Comparison of ENCODE assay signal across 8 mouse cellular contexts in the genomic region with DNA sequence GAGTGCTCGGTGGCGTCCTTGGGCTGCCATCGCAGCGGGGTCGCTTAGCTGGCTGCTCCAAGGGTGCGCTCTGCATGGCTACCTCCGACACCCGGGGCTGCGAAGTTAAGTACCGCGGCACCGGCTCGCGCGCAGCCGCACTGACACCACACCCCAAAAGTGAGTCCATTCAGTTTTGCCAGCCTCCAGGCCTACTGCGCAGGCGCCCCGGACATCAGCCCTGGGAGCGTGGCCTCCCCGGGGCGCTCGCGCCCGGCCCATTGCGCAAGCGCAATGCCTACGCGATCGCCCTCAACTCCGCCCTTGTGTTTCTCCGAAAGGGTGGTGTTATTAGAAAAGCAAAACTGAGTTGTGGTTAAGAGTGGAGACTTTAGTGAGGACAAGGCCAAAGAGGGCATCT. TPM values are rescaled to one million over a fixed set of nuclear protein-coding genes. Genes with fewer than 3 reads are reported as not detected.
A peak's percentile ranks its signal among the peaks of the same experiment; 100 is the strongest.
DNase-seq lines count a peak whose midpoint lies in the region; ATAC-seq and TF ChIP-seq lines count a peak whose summit lies in the region.

A gene (minus strand): TSS at position 252 of the 400 bp plus-strand sequence.

- no peak for TF ChIP-seq CTCF in G1E (IDR thresholded peaks at IDR 0.05; ENCODE audit: low read depth, low read length)
- TF ChIP-seq CTCF in forebrain, postnatal 0 days (IDR thresholded peaks at IDR 0.05; ENCODE audit: low read depth): no peak

- H3K4me2 ChIP-seq in forebrain, postnatal 0 days (ENCODE audit: low read depth): peak within 1 kb of the TSS; percentile 95
- H3K4me2 ChIP-seq in lung, embryonic 15.5 days: peak within 1 kb of the TSS; percentile 82

- ATAC-seq in G1E (ENCODE audit: extremely low read depth, insufficient number of reproducible peaks, low FRiP score, poor library complexity, severe bottlenecking): peak; percentile 71
- peak; percentile 92 for ATAC-seq in forebrain, postnatal 0 days
- peak; percentile 87 for ATAC-seq in lung, embryonic 15.5 days (ENCODE audit: borderline replicate concordance, extremely low read depth, low FRiP score, low TSS enrichment)

- peak within 1 kb of the TSS; percentile 54 for H3K9ac ChIP-seq in forebrain, postnatal 0 days
- peak within 1 kb of the TSS; percentile 71 for H3K9ac ChIP-seq in lung, embryonic 15.5 days

- H3K27me3 ChIP-seq in G1E (ENCODE audit: insufficient read depth, low read length): no peaks in the 10 kb centered on the region
- no peaks in the 10 kb centered on the region for H3K27me3 ChIP-seq in forebrain, postnatal 0 days (ENCODE audit: insufficient read depth, low read length)
- H3K27me3 ChIP-seq in lung, embryonic 15.5 days: no peaks in the 10 kb centered on the region

- peak within 1 kb of the TSS; percentile 31; the same call in 1 of the 2 replicates for H3K27ac ChIP-seq in forebrain, postnatal 0 days (ENCODE audit: low read depth, low read length)
- peak within 1 kb of the TSS; percentile 84 for H3K27ac ChIP-seq in lung, embryonic 15.5 days

- under 1% methylated on average over 32 of the region's 32 CpGs for WGBS in forebrain, postnatal 0 days
- under 1% methylated on average over 32 of the region's 32 CpGs for WGBS in lung, embryonic 15.5 days

- peaks cover 7% of the 10 kb centered on the region for H3K9me3 ChIP-seq in G1E (replicated peaks)
- H3K9me3 ChIP-seq in forebrain, postnatal 0 days (ENCODE audit: low read length): no peaks in the 10 kb centered on the region
- H3K9me3 ChIP-seq in lung, embryonic 15.5 days: no peaks in the 10 kb centered on the region

- peaks cover 69% of the 10 kb centered on the region for H3K4me1 ChIP-seq in G1E (ENCODE audit: insufficient read depth, low read depth, low read length)
- peaks cover 4% of the 10 kb centered on the region; the same call in 1 of the 2 replicates for H3K4me1 ChIP-seq in forebrain, postnatal 0 days (ENCODE audit: insufficient read depth)
- H3K4me1 ChIP-seq in lung, embryonic 15.5 days: peaks cover 23% of the 10 kb centered on the region

- DNase-seq in G1E (ENCODE audit: low spot score): peak; percentile 94
- peak; percentile 93 to 97 for DNase-seq in cerebellum, adult 18-20 months
- peak; percentile 88 for DNase-seq in forebrain, postnatal 0 days
- DNase-seq in heart, postnatal 4 days: peak; percentile 95
- peak; percentile 84 to 85 for DNase-seq in layer of hippocampus, adult 8-10 months (ENCODE audit: low spot score in 2 of 2)
- peak; percentile 94 for DNase-seq in ovary, adult 18-20 months (ENCODE audit: low spot score)
- DNase-seq in thymus, postnatal 0 days (ENCODE audit: low spot score): peak; percentile 47

- peak within 1 kb of the TSS; percentile 88 for H3K4me3 ChIP-seq in G1E (ENCODE audit: low read depth, low read length)
- peak within 1 kb of the TSS; percentile 59 for H3K4me3 ChIP-seq in forebrain, postnatal 0 days (ENCODE audit: low read depth, low read length)
- H3K4me3 ChIP-seq in lung, embryonic 15.5 days: peak within 1 kb of the TSS; percentile 61

- H3K36me3 ChIP-seq in G1E (replicated peaks): no peaks in the 10 kb centered on the region
- no peaks in the 10 kb centered on the region for H3K36me3 ChIP-seq in forebrain, postnatal 0 days (ENCODE audit: insufficient read depth)
- H3K36me3 ChIP-seq in lung, embryonic 15.5 days: no peaks in the 10 kb centered on the region

RNA-seq across cellular contexts. Expression of the gene that starts here (rescaled TPM):
- 153 and 177 TPM in 2 replicates for total RNA-seq in G1E (2014; fragmentation: Nextera tagmentation)
- 99.6 and 109 TPM in 2 replicates for total RNA-seq in G1E (2017)
- polyA plus RNA-seq in G1E (2012): 19.9 and 23.6 TPM in 2 replicates
- total RNA-seq in forebrain, postnatal 0 days (2014; rRNA removed): 11.3 and 18.5 TPM in 2 replicates
- 6.6 and 8.0 TPM in 2 replicates for polyA plus RNA-seq in forebrain, postnatal 0 days (2015; fragmentation: Nextera tagmentation; extraction: Ambion mirVana)
- 10 to 100 TPM; 21.8 to 22.9 TPM for total RNA-seq in heart, postnatal 4 days (2021)
- 10 to 100 TPM; 15.7 to 19.7 (median 18.4) TPM for total RNA-seq in layer of hippocampus, adult 8-10 months (2022)
- polyA plus RNA-seq in lung, embryonic 15.5 days (2015; fragmentation: Nextera tagmentation; extraction: Ambion mirVana): 33.1 and 34.6 TPM in 2 replicates
- 23.5 and 25.5 TPM in 2 replicates for polyA plus RNA-seq in thymus, postnatal 0 days (2015; fragmentation: Nextera tagmentation; extraction: Ambion mirVana)

Comparison
In these comparisons a context has a peak if more than half of its experiments do, and no peak if none do; other contexts are left out.
1. Peak in every context shown above with its lines: DNase-seq, ATAC-seq, H3K4me3 ChIP-seq and H3K27ac ChIP-seq.